Mouse (Mus musculus) CH12.LX (cell line): ENCODE measurements around the gene Ube2d2b.

ENCODE experiments used
- BHLHE40 ChIP-seq: IDR thresholded peaks from 2 replicates; pipeline ENCODE4 v1.6.1; 2011; ENCODE audit warnings: mild to moderate bottlenecking, low read depth, low read length, improper control_type of control experiment
- CHD2 ChIP-seq: IDR thresholded peaks from 2 replicates; pipeline ENCODE4 v1.6.1; 2011; ENCODE audit warnings: low read length, improper control_type of control experiment
- CTCF ChIP-seq, 2 experiments: IDR thresholded peaks in 1 of 2; conservative IDR thresholded peaks in 1 of 2; 2 replicates each; pipeline ENCODE4 v1.5.1; 2011 to 2012; ENCODE audit warnings: low read depth in 2 of 2, low read length in 2 of 2, improper control_type of control experiment in 1 of 2, inconsistent platforms in 1 of 2, mild to moderate bottlenecking in 1 of 2, moderate library complexity in 1 of 2
- GABPA ChIP-seq: IDR thresholded peaks from 2 replicates; pipeline ENCODE4 v1.6.1; 2012; ENCODE audit warnings: low read depth, low read length, improper control_type of control experiment, inconsistent platforms; ENCODE audit not compliant: insufficient replicate concordance
- MAFK ChIP-seq: IDR thresholded peaks from 2 replicates; pipeline ENCODE4 v1.6.1; 2011; ENCODE audit warnings: low read length, improper control_type of control experiment; ENCODE audit not compliant: insufficient replicate concordance
- POLR2A ChIP-seq: IDR thresholded peaks from 2 replicates; pipeline ENCODE4 v1.6.1; 2011; ENCODE audit warnings: low read depth, mild to moderate bottlenecking, improper control_type of control experiment, low read length
- POLR2AphosphoS2 ChIP-seq: IDR thresholded peaks from 2 replicates; pipeline ENCODE4 v1.6.1; 2011; ENCODE audit warnings: low read depth, low read length, improper control_type of control experiment
- SIN3A ChIP-seq: IDR thresholded peaks from 2 replicates; pipeline ENCODE4 v1.6.1; 2012; ENCODE audit warnings: low read length, improper control_type of control experiment, inconsistent platforms
- USF2 ChIP-seq: conservative IDR thresholded peaks from 2 replicates; pipeline ENCODE4 v1.6.1; 2011; ENCODE audit warnings: low read depth, low read length, improper control_type of control experiment
- ZC3H11A ChIP-seq: IDR thresholded peaks from 2 replicates; pipeline ENCODE4 v1.6.1; 2012; ENCODE audit warnings: low read depth, mild to moderate bottlenecking, inconsistent platforms, low read length, improper control_type of control experiment

GRCm38 (mm10) chr5:107847349-107847748, 17.4 kb downstream of the Ube2d2b start:
- no peak for TF ChIP-seq BHLHE40
- no peak for TF ChIP-seq POLR2A
- TF ChIP-seq CTCF (conservative IDR thresholded peaks at IDR 0.05 in 1 of 2, IDR thresholded peaks at IDR 0.05 in 1 of 2; ENCODE audit: low read depth in 2 of 2, low read length in 2 of 2), result no peak
- no peak for TF ChIP-seq ZC3H11A
- TF ChIP-seq CHD2, result no peak
- TF ChIP-seq POLR2AphosphoS2, result no peak
- no peak for TF ChIP-seq GABPA
- no peak for TF ChIP-seq USF2
- TF ChIP-seq MAFK, result no peak
- TF ChIP-seq SIN3A, result no peak
